Mouse (Mus musculus) bone marrow, adult 2 months (tissue): ENCODE results near the gene Cdip1.

ENCODE experiments used
- CTCF ChIP-seq: fragments of 200-500 bp; IDR thresholded peaks from 2 replicates; pipeline ENCODE4 v1.5.1; 2011; ENCODE audit warnings: low read length, control low read depth; ENCODE audit not compliant: control insufficient read depth, insufficient read depth
- POLR2A ChIP-seq: fragments of 200-500 bp; IDR thresholded peaks from 2 replicates; pipeline ENCODE4 v1.6.1; 2011; ENCODE audit warnings: low read depth, mild to moderate bottlenecking, control low read depth, low read length, borderline replicate concordance; ENCODE audit not compliant: control insufficient read depth

DNA sequence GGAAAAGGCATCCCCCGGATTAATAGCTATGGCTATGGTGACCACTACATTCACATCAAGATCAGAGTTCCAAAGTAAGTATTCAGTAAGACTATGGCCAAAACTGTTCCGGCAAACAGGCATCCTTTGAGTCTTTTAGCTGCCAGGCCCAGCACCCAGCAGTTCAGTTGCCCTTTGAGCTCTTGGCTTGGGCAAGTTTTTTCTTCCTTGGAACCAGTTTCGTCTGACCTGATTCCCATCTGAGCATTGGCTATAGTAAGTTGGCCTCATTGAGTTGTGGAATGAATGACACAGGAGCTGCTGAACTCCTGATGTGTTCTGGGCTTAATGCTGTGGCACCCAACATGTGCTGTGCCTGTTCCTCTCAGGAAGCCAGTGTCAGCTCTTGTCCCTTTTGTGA lies 88.9 kb downstream of the Cdip1 start:
- TF ChIP-seq CTCF (no peak), POLR2A (no peak)
